Mouse (Mus musculus) hindbrain, postnatal 0 days (tissue): ENCODE results near the gene Plod2. TPM values are rescaled to one million over a fixed set of nuclear protein-coding genes. Genes with fewer than 3 reads are reported as not detected.

Experiments
- ATAC-seq: fragments of 200-750 bp; cut with Nextera tagmentation; 2 replicates; pipeline ENCODE4 v1.8.0; 2017; ENCODE audit warnings: mild to moderate bottlenecking, moderate TSS enrichment, moderate library complexity
- DNase-seq: peaks from one replicate; pipeline ENCODE4 v3.0.0-alpha.2; 2015; ENCODE audit warnings: low spot score
- H3K27ac ChIP-seq: fragments of 300-500 bp; sonication (generic); 2 replicates; pipeline ENCODE4 v1.5.1; 2014; ENCODE audit warnings: mild to moderate bottlenecking
- H3K27me3 ChIP-seq: fragments of 300-500 bp; sonication (generic); 2 replicates; pipeline ENCODE4 v1.6.1; 2014; ENCODE audit warnings: low read length, mixed read lengths; ENCODE audit not compliant: insufficient read depth
- H3K36me3 ChIP-seq: fragments of 300-500 bp; sonication (generic); 2 replicates; pipeline ENCODE4 v1.6.1; 2014; ENCODE audit warnings: low read length, mixed read lengths; ENCODE audit not compliant: insufficient read depth
- H3K4me1 ChIP-seq: fragments of 300-500 bp; sonication (generic); 2 replicates; pipeline ENCODE4 v1.6.1; 2014; ENCODE audit warnings: antibody characterized with exemption, low read length, mixed read lengths; ENCODE audit not compliant: insufficient read depth
- H3K4me2 ChIP-seq: fragments of 300-500 bp; sonication (generic); 2 replicates; pipeline ENCODE4 v1.6.1; 2014; ENCODE audit warnings: low read depth, mild to moderate bottlenecking, low read length, moderate library complexity, mixed read lengths
- H3K4me3 ChIP-seq: fragments of 300-500 bp; sonication (generic); 2 replicates; pipeline ENCODE4 v1.5.1; 2014; ENCODE audit warnings: low read length
- H3K9ac ChIP-seq: fragments of 300-500 bp; sonication (generic); replicated peaks from 2 replicates; pipeline ENCODE4 v1.6.1; 2014; ENCODE audit warnings: mild to moderate bottlenecking, low read length, moderate library complexity, mixed read lengths
- H3K9me3 ChIP-seq: fragments of 300-500 bp; sonication (generic); 2 replicates; pipeline ENCODE4 v1.6.1; 2016; ENCODE audit warnings: low read length, mixed read lengths
- CTCF ChIP-seq: IDR thresholded peaks from 2 replicates; pipeline ENCODE4 v1.5.1; 2016; ENCODE audit warnings: antibody characterized with exemption, control low read depth, low read depth
- WGBS: fragments of 180-500 bp; shearing (Covaris S2); extraction: QIAGEN DNeasy Blood & Tissue Kit; methylation state at CpG from one replicate; pipeline ENCODE4 v1.1.7; 2014; 5-methylcytosine and 5-hydroxymethylcytosine counted together
- polyA plus RNA-seq: library from polyadenylated mRNA; unstranded; fragments of >200 nt; fragmentation: Nextera tagmentation; extraction: Ambion mirVana; gene quantifications from 2 replicates; pipeline ENCODE4 v1.2.1, GENCODE M21; 2015
- total RNA-seq: library from RNA; depleted of rRNA; stranded (reverse); fragments of >200 nt; gene quantifications from 2 replicates; pipeline ENCODE4 v1.2.3, GENCODE M21; 2014

The Plod2 gene
- total and polyA plus RNA-seq, 2 experiments from 2014 or later: 7.1 to 14.1 TPM

DNA sequence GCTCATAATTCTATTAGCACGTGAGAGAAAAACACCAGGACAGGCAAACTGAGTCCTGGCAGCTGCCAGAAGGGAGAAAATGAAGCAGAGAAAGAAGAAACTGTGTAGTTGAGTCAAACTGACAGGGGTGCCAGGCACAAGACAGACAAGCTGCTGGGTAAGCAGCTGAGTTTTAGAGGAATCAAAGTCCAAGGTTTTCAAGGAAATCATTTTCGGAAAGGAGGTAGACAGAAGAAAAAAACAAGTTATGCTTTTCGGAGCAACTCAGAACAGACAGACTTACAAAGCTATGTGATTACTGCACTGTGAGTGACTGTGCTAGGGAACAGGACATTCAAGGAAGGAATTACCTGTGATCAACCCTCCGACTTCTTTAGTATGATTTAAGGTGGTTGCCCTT lies 17.5 kb upstream of the Plod2 start:
- Histone ChIP-seq H3K4me3 (no peak overlapping the region), H3K27ac (no peak overlapping the region), H3K9ac (no peak overlapping the region), H3K9me3 (no peaks in the 10 kb centered on the region), H3K4me2 (no peak overlapping the region), H3K27me3 (no peaks in the 10 kb centered on the region), H3K4me1 (no peaks in the 10 kb centered on the region), H3K36me3 (no peaks in the 10 kb centered on the region)
- WGBS: 85% methylated on average over 4 of the region's 4 CpGs
- no peak for DNase-seq
- TF ChIP-seq CTCF: no peak
- no peak for ATAC-seq

DNA sequence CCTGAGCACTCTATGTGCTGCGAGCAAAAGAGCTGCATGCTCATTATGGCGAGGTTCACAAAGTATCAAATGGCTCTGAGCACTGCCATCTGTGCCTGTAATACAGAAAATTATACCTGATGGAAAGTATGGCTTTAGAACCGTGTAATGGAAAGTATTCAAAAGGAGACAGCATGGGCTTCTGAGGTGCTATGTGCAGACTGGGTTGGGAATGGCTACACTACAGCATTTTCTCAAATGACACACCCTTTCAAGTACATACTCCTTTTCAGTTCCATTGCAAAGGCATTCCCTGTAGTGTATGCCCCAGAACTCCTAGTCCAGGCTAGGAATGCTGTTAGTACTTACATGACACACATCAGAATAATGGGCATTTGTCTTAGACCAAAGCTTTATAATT lies 12.0 kb upstream of the Plod2 start:
- Histone ChIP-seq H3K4me1 (no peaks in the 10 kb centered on the region), H3K9ac (no peak overlapping the region), H3K4me2 (no peak overlapping the region), H3K9me3 (no peaks in the 10 kb centered on the region), H3K27me3 (no peaks in the 10 kb centered on the region), H3K27ac (no peak overlapping the region), H3K36me3 (no peaks in the 10 kb centered on the region), H3K4me3 (no peak overlapping the region)
- DNase-seq (no peak), ATAC-seq (no peak)
- TF ChIP-seq CTCF: no peak
- 73% methylated on average over 3 of the region's 3 CpGs for WGBS

DNA sequence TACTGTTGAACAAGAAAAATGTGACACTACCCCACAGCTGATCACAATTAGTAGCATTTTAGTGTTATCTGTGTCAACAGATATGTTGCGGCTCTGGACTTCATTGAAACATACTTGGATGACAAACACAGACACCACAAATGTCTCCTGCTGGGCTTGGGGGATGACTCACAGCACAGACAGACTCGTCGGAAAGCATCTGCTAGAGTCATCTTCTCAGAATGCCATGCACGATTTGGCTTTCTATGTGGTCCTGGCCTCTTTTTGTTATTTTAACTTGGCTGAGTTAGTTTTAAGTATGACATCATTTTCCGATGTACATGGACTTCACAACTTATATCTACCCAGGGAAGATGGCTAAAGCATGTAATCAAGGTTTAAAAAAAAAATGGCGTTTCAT lies 4.3 kb upstream of the Plod2 start:
- Histone ChIP-seq H3K27ac (no peak overlapping the region), H3K9me3 (no peaks in the 10 kb centered on the region), H3K4me2 (no peak overlapping the region), H3K9ac (no peak overlapping the region), H3K4me3 (no peak overlapping the region), H3K27me3 (no peaks in the 10 kb centered on the region), H3K36me3 (no peaks in the 10 kb centered on the region), H3K4me1 (peaks cover 4% of the 10 kb centered on the region; the same call in 1 of the 2 replicates)
- peak; percentile 36 for DNase-seq
- no peak for TF ChIP-seq CTCF
- 53% methylated on average over 6 of the region's 6 CpGs for WGBS
- no peak for ATAC-seq

DNA sequence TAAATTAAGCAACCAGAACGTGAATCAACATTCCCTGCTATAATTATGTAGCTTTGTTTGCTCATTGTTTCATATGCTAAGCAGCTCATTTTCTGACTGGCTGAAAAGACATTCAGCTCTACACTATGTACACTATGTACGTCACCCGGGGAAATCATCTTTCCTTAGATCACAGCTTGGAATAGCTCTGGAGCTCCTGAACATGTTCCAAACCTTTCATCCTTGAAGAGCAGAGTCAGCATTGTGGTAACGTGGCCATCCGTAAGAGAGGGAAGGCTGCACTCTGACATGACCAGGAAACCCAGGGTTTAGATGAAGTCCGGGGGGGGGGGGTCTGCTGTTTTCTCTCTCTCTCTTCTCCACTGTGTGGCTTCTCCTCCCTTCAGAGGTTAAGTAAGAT lies 3.8 kb upstream of the Plod2 start:
- peak; percentile 38 for ATAC-seq
- Histone ChIP-seq H3K27ac (no peak overlapping the region), H3K4me3 (no peak overlapping the region), H3K9me3 (no peaks in the 10 kb centered on the region), H3K27me3 (no peaks in the 10 kb centered on the region), H3K4me1 (peaks cover 4% of the 10 kb centered on the region; the same call in 1 of the 2 replicates), H3K4me2 (no peak overlapping the region), H3K36me3 (no peaks in the 10 kb centered on the region), H3K9ac (no peak overlapping the region)
- DNase-seq: peak; percentile 45
- TF ChIP-seq CTCF: no peak
- WGBS: 41% methylated on average over 6 of the region's 6 CpGs

DNA sequence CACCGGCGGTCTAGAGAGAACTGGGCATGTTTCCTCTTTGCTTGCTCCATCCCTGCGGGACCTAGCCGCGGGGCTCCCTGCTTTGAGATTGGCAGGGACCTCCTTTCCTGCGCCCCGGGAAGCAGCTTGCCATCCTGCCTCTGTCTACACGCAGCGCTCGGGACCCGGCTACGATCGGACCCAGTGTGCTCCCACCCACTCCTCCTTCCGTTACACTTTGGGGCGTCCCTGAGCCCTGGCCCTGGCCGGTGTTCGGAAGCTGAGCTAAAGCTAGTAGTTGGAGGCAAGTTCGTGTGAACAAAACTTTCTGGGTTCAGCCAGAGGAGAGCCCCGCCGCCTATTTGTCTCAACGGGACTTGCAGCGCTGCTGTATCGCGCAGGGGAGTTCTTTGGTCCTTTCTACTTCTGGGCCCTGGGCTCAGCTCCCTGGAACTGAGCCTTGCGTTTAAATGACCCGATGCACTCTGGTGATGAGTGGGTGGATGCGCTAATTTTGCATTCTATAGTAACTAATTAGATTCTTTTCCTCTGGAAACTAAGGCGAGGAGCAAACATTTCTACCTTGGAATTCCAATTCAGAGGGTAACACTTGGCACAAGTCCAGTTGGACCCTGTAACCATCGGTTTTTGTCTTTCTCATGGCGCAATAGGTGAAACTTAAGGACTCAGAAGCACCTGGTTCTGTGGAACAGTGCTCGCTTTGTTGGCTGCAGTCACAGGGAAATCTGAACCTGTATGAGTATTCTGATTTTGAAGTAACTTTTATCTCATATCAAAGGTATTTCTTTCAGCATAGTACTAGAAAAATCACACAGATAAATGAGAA lies 781 bp downstream of the Plod2 start:
- Histone ChIP-seq H3K9ac (peak overlapping the region; percentile 82), H3K4me1 (peaks cover 4% of the 10 kb centered on the region; the same call in 1 of the 2 replicates), H3K27me3 (no peaks in the 10 kb centered on the region), H3K4me3 (peak overlapping the region; percentile 81), H3K9me3 (no peaks in the 10 kb centered on the region), H3K4me2 (peak overlapping the region; percentile 73), H3K27ac (peak overlapping the region; percentile 80), H3K36me3 (no peaks in the 10 kb centered on the region)
- 2% methylated on average over 31 of the region's 31 CpGs for WGBS
- ATAC-seq: no peak; the same call in 1 of the 2 replicates
- TF ChIP-seq CTCF: peak; percentile 26
- peak; percentile 62 for DNase-seq

DNA sequence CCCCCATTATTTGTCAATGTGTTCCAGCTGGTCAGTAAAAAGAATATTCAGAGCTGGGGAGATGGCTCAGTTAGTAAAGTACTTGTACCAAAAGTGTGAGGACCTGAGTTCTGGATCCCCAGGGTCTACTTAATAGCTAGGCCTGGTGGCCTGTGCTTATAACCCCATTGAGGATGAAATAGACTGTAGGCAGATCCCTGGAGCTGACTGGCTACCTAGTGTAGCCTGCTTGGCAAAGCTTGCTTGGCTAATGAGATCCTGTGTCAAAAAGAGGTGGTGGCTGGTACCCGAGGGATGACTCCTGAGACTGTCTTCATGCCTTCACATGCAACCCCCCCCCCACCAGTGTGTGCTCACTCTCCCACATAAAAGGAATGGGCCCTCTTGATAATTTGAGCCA lies 2.1 kb downstream of the Plod2 start:
- ATAC-seq (no peak), DNase-seq (no peak)
- Histone ChIP-seq H3K9ac (no peak overlapping the region), H3K27me3 (no peaks in the 10 kb centered on the region), H3K27ac (no peak overlapping the region), H3K4me2 (peak overlapping the region; percentile 73), H3K9me3 (no peaks in the 10 kb centered on the region), H3K4me1 (peaks cover 4% of the 10 kb centered on the region; the same call in 1 of the 2 replicates), H3K4me3 (no peak overlapping the region), H3K36me3 (no peaks in the 10 kb centered on the region)
- WGBS: 81% methylated on average over 1 of the region's 1 CpGs
- no peak for TF ChIP-seq CTCF

DNA sequence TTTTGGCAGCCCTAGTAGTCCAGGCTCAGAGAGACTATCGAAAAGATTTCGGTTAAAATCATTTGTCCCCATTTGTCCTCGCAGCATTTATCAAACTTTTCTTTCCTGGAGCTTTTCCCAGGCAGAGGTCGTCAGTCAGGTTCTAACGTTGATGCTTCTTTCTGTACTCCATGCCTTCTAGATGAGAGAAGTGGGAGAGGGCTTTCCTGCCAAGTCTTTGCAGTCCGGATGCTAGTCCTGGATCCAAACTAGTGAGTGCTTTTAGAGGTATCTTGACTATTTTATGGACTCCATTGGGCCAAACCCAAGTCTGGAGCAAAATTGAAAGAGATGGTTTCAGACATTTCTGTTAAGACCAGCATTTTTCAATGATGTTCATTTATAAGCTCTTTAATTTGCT lies 3.0 kb downstream of the Plod2 start:
- H3K4me2 ChIP-seq: no peak overlapping the region
- no peak overlapping the region for H3K4me3 ChIP-seq
- H3K27me3 ChIP-seq: no peaks in the 10 kb centered on the region
- no peak overlapping the region for H3K27ac ChIP-seq
- ATAC-seq (no peak), DNase-seq (no peak)
- H3K9ac ChIP-seq: no peak overlapping the region
- no peaks in the 10 kb centered on the region for H3K9me3 ChIP-seq
- no peaks in the 10 kb centered on the region for H3K36me3 ChIP-seq
- H3K4me1 ChIP-seq: peaks cover 10% of the 10 kb centered on the region; the same call in 1 of the 2 replicates
- TF ChIP-seq CTCF: no peak
- 75% methylated on average over 6 of the region's 6 CpGs for WGBS
